Mouse (Mus musculus): ENCODE measurements around the gene Gss.

Gene Gss

GRCm38 (mm10) chr2:155514666-155515065 is 77.9 kb downstream of the Gss start:
- DNase-seq (ENCODE audit: low spot score): no peak

GRCm38 (mm10) chr2:155513543-155513942 is 79.1 kb downstream of the Gss start:
- no peak for DNase-seq (ENCODE audit: low spot score)
